Mouse (Mus musculus): ENCODE measurements around the gene Gbp9. TPM values are rescaled to one million over a fixed set of nuclear protein-coding genes. Genes with fewer than 3 reads are reported as not detected.
"Not testable (repeated sequence)": the region's sequence is repeated elsewhere in the genome, so short reads cannot be mapped to it uniquely, and the experiment has no call there.

Gbp9 gene
- polyA plus RNA-seq, 1 experiment: 11.8 TPM

DNA sequence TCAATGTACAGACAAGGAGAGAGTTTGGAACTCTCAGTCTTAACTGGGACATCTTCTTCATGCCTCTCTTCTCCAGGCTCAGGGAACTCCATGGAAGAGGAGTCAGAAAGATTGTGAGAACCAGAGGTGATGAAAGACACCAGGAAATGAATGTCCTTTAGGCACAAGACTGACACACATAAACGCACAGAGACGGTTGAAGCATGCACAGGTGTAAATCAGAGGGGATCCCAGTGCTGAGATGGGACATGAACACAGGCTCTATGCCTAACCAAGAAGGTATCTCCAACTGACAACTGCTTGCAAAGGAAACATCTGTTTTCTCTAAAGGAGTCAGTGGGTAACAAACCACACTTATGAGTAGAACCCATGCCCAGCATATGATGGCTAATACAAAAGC, 79.1 kb downstream of the Gbp9 start:
- DNase-seq (ENCODE audit: low spot score): no peak

DNA sequence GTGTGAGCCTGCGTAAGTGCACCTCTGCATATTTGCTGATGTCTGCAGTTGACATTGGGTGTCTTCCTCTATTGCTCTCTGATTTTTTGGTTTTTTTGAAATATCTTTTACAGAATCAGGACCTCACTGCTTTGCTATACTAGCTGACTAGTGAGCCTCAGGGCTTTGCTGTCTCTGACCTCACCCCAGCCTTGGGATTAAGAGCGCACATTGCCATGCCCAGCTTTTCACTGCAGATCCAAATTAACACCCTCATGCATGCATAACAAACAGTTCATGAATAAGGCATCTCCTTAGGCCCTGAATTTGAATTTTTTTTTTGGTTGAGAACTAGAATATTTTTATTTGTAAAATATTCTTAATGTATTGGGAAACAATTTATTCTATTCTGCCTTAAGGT, 84.1 kb downstream of the Gbp9 start:
- no peak for DNase-seq (ENCODE audit: low spot score)

DNA sequence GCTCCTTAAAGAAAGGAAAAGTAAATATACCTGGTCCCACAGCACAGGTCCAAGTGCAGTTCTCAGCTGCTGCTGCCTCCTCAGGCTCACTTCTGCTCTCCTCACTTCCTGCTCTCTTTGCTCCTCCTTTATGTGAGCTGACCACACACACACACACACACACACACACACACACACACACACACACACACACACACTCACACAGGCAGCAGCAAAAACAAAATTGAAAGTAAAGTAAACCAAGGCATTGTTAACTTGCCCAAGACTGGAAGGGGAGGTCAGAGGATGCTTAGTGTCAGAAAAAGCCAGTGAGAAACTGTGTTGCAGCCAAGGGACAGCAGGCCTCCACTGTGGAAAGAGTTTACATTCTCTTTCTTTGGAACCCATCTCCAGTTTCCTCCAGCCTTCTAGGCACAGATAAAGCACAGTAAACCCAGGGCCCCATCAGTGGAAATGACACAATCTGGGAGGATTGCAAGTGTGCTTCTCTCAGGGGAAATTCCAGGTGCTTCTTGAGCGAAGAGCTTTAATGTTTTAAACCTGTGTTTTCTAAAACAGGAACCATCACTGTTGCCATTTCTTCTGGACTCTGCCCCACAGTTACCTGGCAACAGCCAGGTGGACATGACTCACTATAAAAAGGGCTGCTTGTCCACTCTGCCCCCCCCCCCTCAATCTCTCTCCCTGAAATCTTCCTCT, 85.7 kb downstream of the Gbp9 start:
- DNase-seq (ENCODE audit: low spot score): not testable (repeated sequence)

DNA sequence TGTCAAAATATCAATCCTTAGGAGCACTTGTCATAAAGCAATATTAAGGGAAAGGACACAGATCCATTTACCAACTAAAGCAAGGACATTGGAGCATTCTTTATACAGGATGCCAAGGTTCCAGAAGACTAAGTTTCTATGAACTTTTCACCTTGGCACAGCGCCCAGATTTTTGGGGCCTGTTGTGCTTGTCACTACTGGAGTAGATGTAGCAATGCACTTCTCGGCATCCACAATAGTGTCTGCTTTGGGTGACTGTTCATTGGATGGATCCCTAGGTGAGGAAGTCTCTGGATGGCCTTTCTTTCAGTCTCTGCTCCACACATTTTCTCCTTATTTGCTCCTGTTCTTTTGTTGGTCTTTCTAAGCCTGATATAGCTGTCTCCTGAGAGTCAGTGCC, 107.0 kb downstream of the Gbp9 start:
- no peak for DNase-seq (ENCODE audit: low spot score)

Other genes with a start within 250 kb of the Gbp9 start
- 1.8 and 2.1 TPM in 2 replicates for gene Abcg3, start 156.8 kb downstream of the Gbp9 start, polyA plus RNA-seq (2012; rRNA removed)
- 5.6 and 7.7 TPM in 2 replicates for gene Gbp8, start within 50 bp of the Gbp9 start, polyA plus RNA-seq (2012; rRNA removed)
- gene Gbp4, start within 50 bp of the Gbp9 start, polyA plus RNA-seq (2012; rRNA removed): 18.4 and 23.9 TPM in 2 replicates
- gene Gbp10, start 100.0 kb upstream of the Gbp9 start, polyA plus RNA-seq (2012; rRNA removed): 1.9 and 3.7 TPM in 2 replicates
- gene Gm43302, start 154.2 kb upstream of the Gbp9 start, polyA plus RNA-seq (2012; rRNA removed): 0.95 and 2.3 TPM in 2 replicates
- gene Gbp6, start 154.2 kb upstream of the Gbp9 start, polyA plus RNA-seq (2012; rRNA removed): 10.8 and 20.1 TPM in 2 replicates

All from urinary bladder, adult 2 months (tissue).